Mouse (Mus musculus) midbrain, embryonic 12.5 days (tissue): Measurements from ENCODE around the gene Olfr575. TPM values are rescaled to one million over a fixed set of nuclear protein-coding genes. Genes with fewer than 3 reads are reported as not detected.

Source experiments
- ATAC-seq: fragments of 200-750 bp; cut with Nextera tagmentation; 2 replicates; pipeline ENCODE4 v1.8.0; 2017; ENCODE audit warnings: low read depth, moderate TSS enrichment, moderate library complexity; ENCODE audit not compliant: low FRiP score
- H3K27ac ChIP-seq: fragments of 300-500 bp; sonication (generic); replicated peaks from 2 replicates; pipeline ENCODE4 v1.5.1; 2016; ENCODE audit warnings: mild to moderate bottlenecking
- H3K27me3 ChIP-seq: fragments of 300-500 bp; sonication (generic); 2 replicates; pipeline ENCODE4 v1.6.1; 2016; ENCODE audit warnings: mild to moderate bottlenecking
- H3K36me3 ChIP-seq: fragments of 300-500 bp; sonication (generic); 2 replicates; pipeline ENCODE4 v1.6.1; 2016
- H3K4me1 ChIP-seq: fragments of 300-500 bp; sonication (generic); 2 replicates; pipeline ENCODE4 v1.6.1; 2016
- H3K4me2 ChIP-seq: fragments of 300-500 bp; sonication (generic); replicated peaks from 2 replicates; pipeline ENCODE4 v1.6.1; 2016; ENCODE audit warnings: mild to moderate bottlenecking, moderate library complexity
- H3K4me3 ChIP-seq: fragments of 300-500 bp; sonication (generic); 2 replicates; pipeline ENCODE4 v1.5.1; 2016; ENCODE audit warnings: mild to moderate bottlenecking
- H3K9ac ChIP-seq: fragments of 300-500 bp; sonication (generic); replicated peaks from 2 replicates; pipeline ENCODE4 v1.6.1; 2016; ENCODE audit warnings: mild to moderate bottlenecking, moderate library complexity
- H3K9me3 ChIP-seq: fragments of 300-500 bp; sonication (generic); 2 replicates; pipeline ENCODE4 v1.6.1; 2016; ENCODE audit warnings: mild to moderate bottlenecking
- WGBS: fragments of 180-500 bp; shearing (Covaris S2); methylation state at CpG from one replicate; pipeline ENCODE4 v1.1.7; 2016; 5-methylcytosine and 5-hydroxymethylcytosine counted together
- polyA plus RNA-seq: library from polyadenylated mRNA; unstranded; fragments of >200 nt; fragmentation: Nextera tagmentation; extraction: Ambion mirVana; gene quantifications from 2 replicates; pipeline ENCODE4 v1.2.1, GENCODE M21; 2016

Olfr575 gene
- not detected in 2 replicates for polyA plus RNA-seq

DNA sequence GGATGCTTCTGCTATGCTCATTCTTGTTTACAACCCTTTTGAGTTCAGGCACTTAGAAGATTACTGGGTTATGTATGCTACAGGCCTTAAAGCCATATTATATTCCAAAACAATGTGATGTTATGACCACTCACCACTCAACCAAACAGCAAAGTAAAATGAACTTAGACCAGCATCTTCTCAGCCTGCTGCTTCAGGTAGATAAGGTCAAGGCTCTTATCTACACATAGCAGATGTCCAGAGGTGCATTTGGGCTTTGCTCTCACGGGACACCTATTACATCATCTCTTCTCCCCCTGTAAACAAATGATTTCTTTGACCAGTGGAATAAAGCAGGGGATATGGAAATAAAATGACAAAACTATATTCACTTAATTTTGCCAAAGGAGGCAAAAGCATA, at the start of gene Olfr575:
Olfr575 (minus strand) TSS at position 183 of the 400 bp plus-strand sequence.
- Histone ChIP-seq H3K4me2 (no peak within 1 kb of the TSS), H3K9ac (no peak within 1 kb of the TSS), H3K4me3 (no peak within 1 kb of the TSS), H3K4me1 (no peaks in the 10 kb centered on the region), H3K27me3 (no peaks in the 10 kb centered on the region), H3K9me3 (no peaks in the 10 kb centered on the region), H3K36me3 (no peaks in the 10 kb centered on the region), H3K27ac (no peak within 1 kb of the TSS)
- 71% methylated on average over 1 of the region's 1 CpGs for WGBS
- no peak for ATAC-seq

DNA sequence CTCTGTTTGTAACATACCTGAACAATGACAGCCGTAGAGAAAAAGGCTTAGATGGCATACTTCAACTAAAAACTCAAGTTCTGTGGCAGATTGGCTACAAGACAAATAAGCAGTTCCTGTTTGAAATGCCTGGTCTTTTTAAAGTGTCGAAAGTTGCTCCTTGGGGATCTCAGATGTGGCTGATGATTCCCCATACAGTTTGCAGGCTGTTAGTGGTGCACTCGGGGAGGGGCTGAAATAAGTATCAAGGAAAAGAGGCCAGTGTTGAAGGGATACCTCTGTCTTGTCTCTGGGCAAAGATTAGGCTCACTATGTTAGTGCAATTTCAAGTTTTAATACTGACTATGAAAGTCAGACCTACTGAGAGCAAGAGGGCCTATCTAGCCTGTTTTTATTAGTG, 30.6 kb upstream of the Olfr575 start, which contains the start of gene Olfr578:
Olfr578 (minus strand) TSS at position 101 of the 400 bp plus-strand sequence.
- H3K9ac ChIP-seq: no peak within 1 kb of the TSS
- no peaks in the 10 kb centered on the region for H3K4me1 ChIP-seq
- H3K9me3 ChIP-seq: no peaks in the 10 kb centered on the region
- WGBS: 76% methylated on average over 3 of the region's 3 CpGs
- H3K4me2 ChIP-seq: no peak within 1 kb of the TSS
- H3K36me3 ChIP-seq: no peaks in the 10 kb centered on the region
- H3K4me3 ChIP-seq: no peak within 1 kb of the TSS
- no peak for ATAC-seq
- H3K27ac ChIP-seq: no peak within 1 kb of the TSS
- H3K27me3 ChIP-seq: no peaks in the 10 kb centered on the region

DNA sequence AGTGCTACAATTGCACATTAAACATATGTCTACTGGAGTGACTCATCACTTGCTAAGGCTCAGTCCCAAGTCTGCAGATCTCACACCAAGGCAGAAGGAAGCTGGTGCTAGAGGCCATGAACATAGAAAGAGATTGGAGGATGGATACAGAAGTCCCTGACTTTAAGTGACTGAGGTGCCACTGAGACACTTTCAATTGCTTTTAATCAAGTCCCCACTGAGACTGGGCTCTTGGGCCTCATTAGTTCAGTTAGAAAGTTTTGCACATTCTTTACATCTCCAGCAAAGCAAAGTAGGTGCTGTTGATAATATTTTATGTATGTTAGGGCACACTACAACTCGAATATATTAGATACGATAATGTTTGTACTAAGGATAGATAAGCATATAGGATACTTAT, 17.3 kb upstream of the Olfr575 start, which contains the start of gene Olfr577:
Olfr577 (minus strand) TSS at position 101 of the 400 bp plus-strand sequence.
- no peak within 1 kb of the TSS for H3K27ac ChIP-seq
- no peak within 1 kb of the TSS for H3K9ac ChIP-seq
- no peaks in the 10 kb centered on the region for H3K27me3 ChIP-seq
- no peak within 1 kb of the TSS for H3K4me3 ChIP-seq
- 88% methylated on average over 2 of the region's 2 CpGs for WGBS
- H3K36me3 ChIP-seq: no peaks in the 10 kb centered on the region
- ATAC-seq: no peak
- H3K9me3 ChIP-seq: no peaks in the 10 kb centered on the region
- H3K4me2 ChIP-seq: no peak within 1 kb of the TSS
- H3K4me1 ChIP-seq: no peaks in the 10 kb centered on the region

DNA sequence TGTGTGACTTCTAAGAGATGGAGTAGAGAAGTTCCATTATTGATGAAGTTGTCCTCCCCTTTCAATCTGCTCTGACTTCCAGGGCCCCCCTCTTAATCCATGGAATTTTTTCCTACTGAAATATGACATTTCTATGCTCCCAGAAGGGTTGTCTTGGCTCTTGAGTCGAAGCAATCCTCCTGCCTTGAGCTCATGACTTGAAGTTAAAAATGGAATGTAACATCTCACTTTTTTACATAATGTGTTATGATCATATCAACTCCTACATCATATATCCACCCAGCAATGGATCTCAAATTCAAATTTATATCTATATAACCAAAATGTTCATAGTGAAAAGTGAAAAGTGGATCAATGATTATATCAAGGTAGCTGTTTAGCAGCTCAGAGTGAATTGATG, 15.8 kb upstream of the Olfr575 start:
- 46% methylated on average over 1 of the region's 1 CpGs for WGBS
- H3K9me3 ChIP-seq: no peaks in the 10 kb centered on the region
- ATAC-seq: no peak
- H3K9ac ChIP-seq: no peak overlapping the region
- H3K27ac ChIP-seq: no peak overlapping the region
- H3K4me2 ChIP-seq: no peak overlapping the region
- no peak overlapping the region for H3K4me3 ChIP-seq
- no peaks in the 10 kb centered on the region for H3K36me3 ChIP-seq
- H3K4me1 ChIP-seq: no peaks in the 10 kb centered on the region
- H3K27me3 ChIP-seq: no peaks in the 10 kb centered on the region

DNA sequence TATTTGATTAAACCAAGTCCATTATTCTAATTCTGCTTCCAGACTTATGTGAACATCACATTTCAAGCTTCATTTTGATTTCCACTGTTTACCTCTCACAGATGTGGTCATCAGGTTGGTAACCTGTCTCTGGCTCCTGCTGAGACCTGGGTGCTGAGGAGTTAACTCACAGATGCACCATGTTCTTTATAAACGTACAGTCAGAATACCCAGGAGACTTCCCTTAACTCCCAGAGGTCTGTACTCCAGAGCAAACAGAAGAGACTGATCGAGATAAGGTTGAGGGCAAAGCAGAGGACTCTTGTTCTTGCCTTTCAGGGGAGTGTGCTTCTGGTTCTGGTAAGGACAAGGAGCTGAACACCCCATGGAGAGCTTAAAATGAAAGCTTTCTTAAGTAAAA, 3.8 kb upstream of the Olfr575 start, which contains the start of gene Olfr576:
Olfr576 (plus strand) TSS at position 301 of the 400 bp plus-strand sequence.
- H3K4me3 ChIP-seq: no peak within 1 kb of the TSS
- H3K36me3 ChIP-seq: no peaks in the 10 kb centered on the region
- no peaks in the 10 kb centered on the region for H3K4me1 ChIP-seq
- WGBS: 67% methylated on average over 2 of the region's 2 CpGs
- H3K9me3 ChIP-seq: no peaks in the 10 kb centered on the region
- no peaks in the 10 kb centered on the region for H3K27me3 ChIP-seq
- H3K4me2 ChIP-seq: no peak within 1 kb of the TSS
- ATAC-seq: no peak
- H3K27ac ChIP-seq: no peak within 1 kb of the TSS
- no peak within 1 kb of the TSS for H3K9ac ChIP-seq

DNA sequence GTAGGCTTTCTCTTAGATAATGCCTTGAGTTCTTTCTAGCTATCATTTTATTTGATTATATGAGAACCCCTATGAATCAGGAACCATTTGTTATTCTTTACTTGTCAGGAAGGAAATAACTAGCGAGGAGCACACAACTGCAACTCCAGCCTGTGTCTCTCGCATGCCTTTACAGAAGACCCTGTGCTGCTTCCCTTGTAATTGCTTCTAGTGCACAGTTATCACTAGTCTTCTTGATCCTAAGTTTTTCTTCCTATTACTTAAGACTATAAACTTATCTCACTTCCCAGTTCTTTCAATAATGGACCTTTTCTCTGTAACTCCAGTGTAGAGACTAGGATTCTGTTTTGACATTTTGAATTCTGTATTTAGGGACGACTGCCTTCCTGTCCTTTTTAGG, 438 bp downstream of the Olfr575 start:
- no peak overlapping the region for H3K4me2 ChIP-seq
- no peak overlapping the region for H3K9ac ChIP-seq
- H3K27me3 ChIP-seq: no peaks in the 10 kb centered on the region
- no peak overlapping the region for H3K4me3 ChIP-seq
- no peaks in the 10 kb centered on the region for H3K4me1 ChIP-seq
- WGBS: 77% methylated on average over 3 of the region's 3 CpGs
- no peak for ATAC-seq
- H3K9me3 ChIP-seq: no peaks in the 10 kb centered on the region
- no peak overlapping the region for H3K27ac ChIP-seq
- no peaks in the 10 kb centered on the region for H3K36me3 ChIP-seq

DNA sequence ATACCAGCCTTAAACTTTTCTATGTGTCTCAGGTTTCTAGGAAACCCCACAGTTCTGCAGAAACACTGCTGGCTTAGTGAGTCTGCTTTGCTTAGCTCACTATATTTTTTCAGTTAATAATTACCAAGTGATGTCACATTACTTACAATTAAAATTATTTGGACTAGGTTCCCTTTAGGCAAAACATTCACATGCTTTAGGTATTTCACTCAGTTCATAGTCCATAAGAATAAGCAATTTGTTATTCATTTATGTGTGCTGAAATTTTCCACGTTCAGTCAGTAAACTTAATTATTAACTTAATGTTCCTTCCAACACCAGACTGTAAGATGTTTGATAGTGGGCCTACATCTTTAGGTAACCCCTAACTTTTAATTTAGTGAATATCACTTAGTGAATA, 7.8 kb downstream of the Olfr575 start:
- no peak overlapping the region for H3K9ac ChIP-seq
- H3K4me1 ChIP-seq: no peaks in the 10 kb centered on the region
- no peaks in the 10 kb centered on the region for H3K36me3 ChIP-seq
- no peak for ATAC-seq
- H3K4me2 ChIP-seq: no peak overlapping the region
- H3K27ac ChIP-seq: no peak overlapping the region
- H3K9me3 ChIP-seq: no peaks in the 10 kb centered on the region
- H3K4me3 ChIP-seq: no peak overlapping the region
- no peaks in the 10 kb centered on the region for H3K27me3 ChIP-seq
- WGBS: 80% methylated on average over 1 of the region's 1 CpGs

DNA sequence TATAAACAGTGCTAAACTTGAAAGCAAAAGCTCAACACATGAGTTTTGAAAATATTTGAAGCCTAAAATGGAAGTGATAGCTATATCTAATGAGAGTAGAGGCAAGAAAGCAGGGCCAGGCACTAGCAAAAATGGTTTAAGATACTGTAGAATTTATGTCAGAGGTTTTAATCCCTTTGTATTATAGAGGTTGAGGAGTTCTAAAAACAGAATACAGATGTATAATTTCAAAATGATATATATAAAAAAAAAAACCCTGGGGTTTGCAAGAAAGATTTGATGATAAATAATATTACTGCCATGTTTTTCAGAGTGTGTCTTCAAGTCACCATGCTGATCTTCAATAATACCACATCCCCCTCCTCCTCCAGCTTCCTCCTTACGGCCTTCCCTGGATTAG, 10.4 kb downstream of the Olfr575 start, which contains the start of gene Olfr574:
Olfr574 (plus strand) TSS at position 301 of the 400 bp plus-strand sequence.
- 77% methylated on average over 1 of the region's 1 CpGs for WGBS
- H3K4me1 ChIP-seq: no peaks in the 10 kb centered on the region
- no peak within 1 kb of the TSS for H3K4me3 ChIP-seq
- no peak within 1 kb of the TSS for H3K27ac ChIP-seq
- no peak within 1 kb of the TSS for H3K9ac ChIP-seq
- no peak within 1 kb of the TSS for H3K4me2 ChIP-seq
- no peaks in the 10 kb centered on the region for H3K27me3 ChIP-seq
- no peaks in the 10 kb centered on the region for H3K36me3 ChIP-seq
- H3K9me3 ChIP-seq: no peaks in the 10 kb centered on the region
- ATAC-seq: no peak

DNA sequence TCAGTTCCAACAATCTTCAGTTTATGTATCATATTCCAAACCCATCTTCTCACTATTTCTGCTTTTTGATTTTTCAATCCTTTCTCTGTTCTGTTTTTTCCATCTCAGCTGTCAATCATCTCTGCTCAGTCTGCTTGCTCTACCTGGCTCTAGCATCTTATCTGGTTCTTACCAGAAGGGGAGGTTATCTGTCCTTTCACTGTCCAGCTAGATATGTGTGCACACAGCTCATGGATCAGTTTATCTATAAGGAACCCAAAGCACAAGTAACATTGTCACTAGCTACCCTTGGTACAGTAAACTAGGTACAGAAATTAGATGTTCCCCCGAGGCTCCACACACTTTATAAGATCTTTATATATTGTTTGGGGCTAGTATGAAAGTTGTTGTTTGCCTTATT, 15.2 kb downstream of the Olfr575 start:
- Histone ChIP-seq H3K9me3 (no peaks in the 10 kb centered on the region), H3K36me3 (no peaks in the 10 kb centered on the region), H3K4me3 (no peak overlapping the region), H3K27ac (no peak overlapping the region), H3K4me2 (no peak overlapping the region), H3K27me3 (no peaks in the 10 kb centered on the region), H3K4me1 (no peaks in the 10 kb centered on the region), H3K9ac (no peak overlapping the region)
- 91% methylated on average over 1 of the region's 1 CpGs for WGBS
- ATAC-seq: no peak

DNA sequence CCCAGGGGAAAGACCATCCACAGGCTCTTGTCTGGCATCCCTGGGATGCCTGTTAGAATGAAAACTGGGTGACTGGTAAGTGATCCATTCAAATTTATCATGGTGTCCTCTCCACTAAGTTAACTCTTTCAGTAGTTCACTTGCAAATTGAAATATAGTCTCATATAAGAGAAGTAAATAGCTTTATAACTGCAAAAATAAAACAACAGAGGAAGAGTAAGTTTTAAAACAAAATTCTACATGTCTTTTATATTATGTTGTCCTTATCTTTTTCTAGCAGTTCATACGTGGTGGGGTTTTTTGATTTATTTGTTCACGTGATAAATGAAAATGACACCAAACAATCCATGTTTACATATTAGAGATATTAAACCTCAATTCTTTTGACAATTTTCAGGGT, 16.1 kb downstream of the Olfr575 start, which contains the start of gene Olfr573-ps1:
Olfr573-ps1 (minus strand) TSS at position 101 of the 400 bp plus-strand sequence.
- no peak within 1 kb of the TSS for H3K9ac ChIP-seq
- H3K36me3 ChIP-seq: no peaks in the 10 kb centered on the region
- no peaks in the 10 kb centered on the region for H3K9me3 ChIP-seq
- no peaks in the 10 kb centered on the region for H3K4me1 ChIP-seq
- H3K4me3 ChIP-seq: no peak within 1 kb of the TSS
- WGBS: 92% methylated on average over 2 of the region's 2 CpGs
- H3K27me3 ChIP-seq: no peaks in the 10 kb centered on the region
- H3K4me2 ChIP-seq: no peak within 1 kb of the TSS
- H3K27ac ChIP-seq: no peak within 1 kb of the TSS
- no peak for ATAC-seq

DNA sequence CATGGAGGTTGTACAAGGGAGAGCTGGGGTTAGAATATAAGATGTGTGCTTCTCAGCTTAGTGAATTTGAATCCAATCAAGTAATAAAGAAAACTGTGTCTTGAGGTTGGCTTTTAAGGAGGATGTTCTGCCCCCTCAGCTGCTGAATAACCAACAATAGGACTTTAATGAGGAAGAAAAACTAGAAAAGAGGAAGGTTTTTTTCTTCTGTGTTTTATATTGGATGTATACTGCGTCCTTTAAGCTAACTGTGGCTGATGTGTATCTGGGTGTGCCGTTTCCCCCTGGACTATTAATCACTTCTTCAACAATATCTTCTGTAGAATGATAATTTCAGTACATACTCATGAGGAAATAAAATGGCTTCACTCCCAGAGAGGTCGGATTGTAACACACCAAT, 31.5 kb downstream of the Olfr575 start:
- ATAC-seq: no peak
- no peak overlapping the region for H3K9ac ChIP-seq
- no peaks in the 10 kb centered on the region for H3K36me3 ChIP-seq
- H3K9me3 ChIP-seq: no peaks in the 10 kb centered on the region
- H3K27ac ChIP-seq: no peak overlapping the region
- H3K4me1 ChIP-seq: no peaks in the 10 kb centered on the region
- H3K27me3 ChIP-seq: no peaks in the 10 kb centered on the region
- H3K4me2 ChIP-seq: no peak overlapping the region
- WGBS: 82% methylated on average over 3 of the region's 3 CpGs
- H3K4me3 ChIP-seq: no peak overlapping the region

DNA sequence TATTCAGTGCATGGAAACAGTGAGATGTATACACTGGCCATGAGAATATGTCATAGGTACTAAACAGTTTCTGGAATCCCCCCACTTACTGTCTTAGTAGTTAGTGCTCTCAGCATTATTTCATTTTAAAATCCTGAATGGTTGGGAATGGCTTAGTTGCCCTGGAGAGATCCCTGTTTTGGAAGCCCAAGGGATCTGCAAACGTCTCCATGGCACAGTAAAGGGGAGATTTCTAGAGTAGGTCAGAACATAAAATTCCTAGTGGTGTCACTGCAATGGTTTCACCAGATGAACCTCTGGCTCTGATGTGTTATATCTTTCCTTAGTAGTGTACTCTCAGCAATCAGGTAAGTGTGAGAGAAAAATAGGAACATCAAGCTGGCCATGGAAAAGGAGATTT, 34.5 kb downstream of the Olfr575 start, which contains the start of gene Olfr572:
Olfr572 (plus strand) TSS at position 301 of the 400 bp plus-strand sequence.
- Histone ChIP-seq H3K4me1 (no peaks in the 10 kb centered on the region), H3K27ac (no peak within 1 kb of the TSS), H3K4me3 (no peak within 1 kb of the TSS), H3K9me3 (no peaks in the 10 kb centered on the region), H3K9ac (no peak within 1 kb of the TSS), H3K4me2 (no peak within 1 kb of the TSS), H3K36me3 (no peaks in the 10 kb centered on the region), H3K27me3 (no peaks in the 10 kb centered on the region)
- no peak for ATAC-seq
- WGBS: 71% methylated on average over 1 of the region's 1 CpGs

DNA sequence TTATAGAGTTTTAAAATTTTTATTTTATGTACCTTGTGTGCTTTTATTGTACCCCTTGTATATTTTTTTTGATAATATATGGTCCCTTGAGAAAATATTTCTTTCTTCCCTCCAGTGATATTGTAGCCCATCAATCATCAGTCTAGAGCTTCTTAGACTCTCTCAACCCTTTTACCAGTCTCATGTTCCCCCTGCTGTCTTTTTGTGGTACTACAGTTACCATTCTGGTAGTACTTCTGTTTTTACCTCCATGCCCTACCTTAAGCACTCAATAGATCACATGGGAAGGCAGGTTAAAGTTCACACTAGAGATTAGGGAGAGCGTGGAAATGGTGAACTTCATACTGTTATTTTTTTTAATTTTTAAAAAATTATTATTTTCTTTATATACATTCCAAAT, 38.9 kb downstream of the Olfr575 start:
- Histone ChIP-seq H3K4me2 (no peak overlapping the region), H3K9me3 (no peaks in the 10 kb centered on the region), H3K27me3 (no peaks in the 10 kb centered on the region), H3K4me3 (no peak overlapping the region), H3K36me3 (no peaks in the 10 kb centered on the region), H3K27ac (no peak overlapping the region), H3K4me1 (no peaks in the 10 kb centered on the region), H3K9ac (no peak overlapping the region)
- WGBS: 28% methylated on average over 1 of the region's 1 CpGs
- peak; percentile 86 for ATAC-seq
